Mouse (Mus musculus): ENCODE data around the gene Ints1.

- TF ChIP-seq CTCF (conservative IDR thresholded peaks at IDR 0.05; ENCODE audit: low read length), result no peak
- TF ChIP-seq POU5F1 (IDR thresholded peaks at IDR 0.05; ENCODE audit: borderline replicate concordance, low read length), result no peak
- TF ChIP-seq NANOG (IDR thresholded peaks at IDR 0.05; ENCODE audit: borderline replicate concordance, low read length), result no peak
These were observed 29.2 kb upstream of the Ints1 start for GRCm38 (mm10) chr5:139804573-139805111.

Data from E14TG2a.4 (cell line).